Mouse (Mus musculus): ENCODE data around the gene Pdhx.

Pdhx gene

DNA sequence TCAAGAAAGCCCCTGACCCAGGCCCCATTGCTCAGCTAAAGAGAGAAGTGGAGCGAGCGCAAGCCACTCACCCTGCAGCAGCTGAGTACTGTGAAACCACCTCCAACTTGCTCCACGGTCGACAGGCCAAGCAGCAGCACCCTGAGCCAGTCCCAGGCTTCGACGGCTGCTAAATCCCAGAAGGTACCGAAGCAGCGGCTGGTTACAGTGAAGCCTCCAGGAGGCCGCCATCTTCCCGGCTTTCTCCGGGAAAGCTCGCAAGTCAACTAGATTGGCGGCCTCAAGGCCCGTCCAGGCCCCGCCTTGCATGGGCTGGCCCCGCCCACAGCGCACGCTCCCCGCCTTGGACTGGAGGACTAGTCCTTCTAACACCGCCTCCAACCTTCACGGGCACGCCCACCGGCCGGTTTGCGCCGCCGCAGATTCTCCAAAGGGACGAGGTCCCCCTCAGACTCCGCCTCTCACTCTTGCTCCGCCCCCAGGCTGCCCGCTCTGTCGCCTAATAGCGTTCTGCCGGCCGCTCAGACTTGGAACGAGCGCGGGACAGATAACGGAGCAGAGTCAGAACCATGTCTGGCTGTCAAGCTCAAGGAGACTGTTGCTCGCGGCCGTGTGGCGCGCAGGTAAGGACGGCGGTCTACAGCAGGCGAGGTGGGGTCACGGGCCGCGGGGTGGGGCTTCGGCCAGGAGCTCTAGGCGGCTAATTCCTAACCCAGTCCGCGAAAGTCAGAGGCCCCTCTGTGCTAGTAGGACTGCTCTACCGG is at the start of gene Pdhx, which contains the start of gene Apip:
Gene Pdhx (minus strand): TSS at position 295 of the 764 bp plus-strand sequence.
Gene Apip (plus strand): TSS at position 457 of the 764 bp plus-strand sequence.
- peak; percentile 99 for DNase-seq (ENCODE audit: low read depth, low spot score)

DNA sequence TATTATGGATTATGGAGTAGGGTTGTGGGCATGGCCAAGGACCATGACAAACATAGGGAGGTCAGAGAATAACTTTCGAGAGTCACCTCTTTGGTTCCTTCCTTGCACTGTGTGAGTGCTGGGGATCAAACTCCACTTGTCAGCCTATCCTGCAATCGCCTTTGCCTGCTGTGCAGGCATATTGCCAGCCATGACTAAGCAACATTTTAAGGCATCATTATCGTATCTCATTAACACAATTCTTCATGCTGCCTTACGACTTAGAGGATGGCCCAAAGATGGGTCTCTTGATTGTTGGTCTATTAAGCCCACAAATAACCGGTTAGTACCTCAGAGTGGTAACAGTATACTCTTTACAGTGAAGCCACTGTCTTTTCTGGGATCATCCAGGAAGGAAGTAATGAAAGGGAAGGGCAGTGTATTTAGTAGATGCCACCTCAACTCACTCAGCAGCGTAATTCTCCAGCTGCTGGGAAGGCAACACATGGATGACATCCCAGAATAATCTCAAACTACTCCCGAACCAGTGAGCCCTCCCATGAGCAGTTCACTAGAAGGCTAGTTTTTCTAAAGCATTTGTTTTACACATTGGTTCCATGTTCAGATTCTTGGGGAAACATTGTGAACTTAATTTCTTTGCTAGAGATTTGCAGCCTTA is 46.0 kb upstream of the Pdhx start:
- no peak for DNase-seq (ENCODE audit: low read depth, low spot score)

GRCm38 (mm10) chr2:103118324-103119196 is 45.2 kb upstream of the Pdhx start:
- DNase-seq (ENCODE audit: low read depth, low spot score) = no peak

DNA sequence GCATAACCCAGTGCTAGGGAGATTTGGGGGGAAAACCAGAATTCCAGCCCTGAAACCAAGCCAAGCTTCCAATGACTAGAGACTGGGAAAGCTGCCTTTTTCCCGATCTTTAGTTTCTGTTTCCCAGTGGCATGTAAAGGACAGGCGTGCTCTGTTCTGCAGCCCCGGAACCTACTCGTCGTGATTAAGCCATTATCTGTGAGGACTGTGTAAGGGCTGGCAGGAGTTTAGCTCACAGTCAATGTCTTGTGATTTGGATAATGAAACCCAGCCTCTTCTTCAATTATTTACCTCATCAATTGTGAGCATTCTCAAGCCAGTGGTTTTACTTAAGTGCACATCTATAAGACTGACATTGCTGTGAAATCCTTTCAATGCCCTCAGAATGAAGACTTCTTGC is 43.9 kb upstream of the Pdhx start:
- DNase-seq (ENCODE audit: low read depth, low spot score) = no peak

- no peak for DNase-seq (ENCODE audit: low read depth, low spot score)
These were observed 38.4 kb upstream of the Pdhx start for GRCm38 (mm10) chr2:103111669-103112068.

DNA sequence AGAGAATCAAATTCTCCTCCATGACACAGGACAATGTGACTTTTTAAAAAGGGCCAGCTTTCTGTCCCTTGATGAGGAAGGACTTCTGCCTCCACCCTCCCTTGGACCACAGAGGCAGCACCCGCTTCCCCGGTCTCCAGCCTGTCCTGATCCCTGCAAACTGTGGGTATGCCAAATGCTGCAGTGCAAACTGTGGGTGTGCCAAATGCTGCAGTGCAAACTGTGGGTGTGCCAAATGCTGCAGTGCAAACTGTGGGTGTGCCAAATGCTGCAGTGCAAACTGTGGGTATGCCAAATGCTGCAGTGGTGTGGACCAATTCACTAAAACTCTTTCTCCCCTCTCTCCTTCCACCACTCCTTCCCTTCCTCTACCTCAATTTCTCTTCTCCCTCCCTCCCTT is 32.9 kb upstream of the Pdhx start:
- no peak for DNase-seq (ENCODE audit: low read depth, low spot score)

GRCm38 (mm10) chr2:103102595-103102994 is 29.3 kb upstream of the Pdhx start:
- DNase-seq (ENCODE audit: low read depth, low spot score) = no peak

GRCm38 (mm10) chr2:103089521-103089920 is 16.2 kb upstream of the Pdhx start:
- no peak for DNase-seq (ENCODE audit: low read depth, low spot score)

DNA sequence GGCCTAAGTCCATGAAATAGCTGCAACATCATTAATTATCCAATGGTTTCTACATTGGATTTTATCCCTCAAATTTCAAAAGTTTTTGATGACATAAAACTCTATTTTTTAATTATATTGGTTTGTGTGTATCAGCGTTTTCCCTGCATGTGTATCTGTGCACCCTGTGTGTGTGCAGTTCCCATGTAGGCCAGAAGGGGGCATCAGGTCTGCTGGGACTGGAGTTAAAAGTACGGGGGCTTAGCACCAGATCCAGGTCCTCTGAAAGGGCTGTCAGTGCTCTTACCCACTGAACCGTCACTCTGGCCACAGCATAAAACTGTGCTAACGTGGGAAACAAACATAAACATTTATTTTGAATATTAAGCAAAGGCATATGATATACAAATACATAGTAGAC is 14.8 kb upstream of the Pdhx start:
- no peak for DNase-seq (ENCODE audit: low read depth, low spot score)

DNA sequence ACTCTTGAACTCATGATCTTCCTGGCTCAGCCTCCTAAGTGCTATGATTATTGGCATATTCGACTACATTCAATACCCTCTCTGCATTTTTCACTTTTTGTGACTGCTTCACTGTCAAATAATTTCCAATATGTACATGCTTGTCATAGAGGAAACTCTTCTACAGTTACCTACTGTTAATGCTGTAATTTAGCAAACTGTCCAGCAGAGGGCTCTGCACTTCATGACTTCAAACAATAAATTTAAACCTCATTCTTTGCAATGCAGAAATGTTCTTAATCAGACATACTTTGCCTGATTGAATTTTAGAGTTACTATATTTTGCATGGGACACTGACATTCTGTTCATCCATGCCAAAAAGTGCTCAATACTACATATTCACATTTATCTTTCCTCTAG is 13.1 kb upstream of the Pdhx start:
- peak; percentile 35 for DNase-seq (ENCODE audit: low read depth, low spot score)

DNA sequence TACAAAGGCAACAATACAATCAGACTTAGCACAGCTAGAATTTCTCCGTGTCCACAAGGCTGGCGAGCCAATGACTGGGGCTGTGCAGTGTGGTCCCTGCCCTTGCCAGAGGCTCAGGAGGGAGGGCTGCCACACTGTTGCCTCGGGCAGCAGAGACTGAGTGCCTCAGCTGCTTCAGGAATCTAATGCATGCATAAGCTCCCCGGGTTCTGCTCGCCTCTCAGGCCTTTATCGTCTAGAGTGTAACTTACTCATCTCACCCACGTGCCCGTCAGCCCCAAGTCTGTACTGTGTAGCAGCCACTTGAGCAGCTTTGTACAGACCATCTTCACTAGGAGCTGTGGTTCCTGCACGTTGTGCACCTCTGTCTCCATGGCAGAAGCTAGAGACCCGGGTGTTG is 12.3 kb upstream of the Pdhx start:
- no peak for DNase-seq (ENCODE audit: low read depth, low spot score)

- DNase-seq (ENCODE audit: low read depth, low spot score) = peak; percentile 11
These were observed 11.1 kb upstream of the Pdhx start for GRCm38 (mm10) chr2:103084451-103084850.

DNA sequence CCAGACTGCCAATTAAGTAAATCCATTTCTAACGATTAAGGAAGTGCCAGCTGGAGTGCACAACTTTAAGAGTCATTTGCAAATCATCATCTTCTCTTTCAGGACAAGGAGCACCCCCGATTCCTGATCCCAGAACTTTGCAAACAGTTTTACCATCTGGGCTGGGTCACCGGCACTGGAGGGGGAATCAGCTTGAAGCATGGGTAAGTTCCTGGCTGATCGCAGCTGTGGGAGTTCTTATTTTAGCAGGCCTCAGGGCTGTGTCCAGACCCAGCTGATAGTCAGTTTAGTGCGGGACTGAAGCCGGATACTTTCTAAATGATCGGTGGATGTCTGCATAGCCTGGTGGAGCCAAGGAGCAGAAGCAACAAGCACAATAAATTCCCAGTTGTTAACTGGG is 9.5 kb upstream of the Pdhx start:
- DNase-seq (ENCODE audit: low read depth, low spot score) = no peak

DNA sequence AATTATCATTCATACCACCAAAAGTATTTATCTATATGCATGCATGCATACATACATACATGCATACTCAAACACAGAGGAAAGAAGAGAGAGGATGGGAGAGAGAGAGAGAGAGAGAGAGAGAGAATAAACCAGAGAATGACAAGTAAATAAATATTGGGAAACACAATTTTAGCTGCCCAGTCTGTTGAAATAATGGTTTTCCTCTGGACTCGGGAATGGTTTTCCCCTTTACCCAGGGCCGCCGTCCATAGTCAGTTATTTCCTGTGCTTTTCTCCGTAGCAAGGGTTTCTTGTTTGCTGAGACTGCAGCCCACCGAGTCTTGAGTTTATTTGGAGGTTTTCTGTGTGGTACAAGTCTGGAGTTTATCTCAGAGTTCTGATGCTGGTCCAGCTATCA is 8.4 kb upstream of the Pdhx start:
- no peak for DNase-seq (ENCODE audit: low read depth, low spot score)

DNA sequence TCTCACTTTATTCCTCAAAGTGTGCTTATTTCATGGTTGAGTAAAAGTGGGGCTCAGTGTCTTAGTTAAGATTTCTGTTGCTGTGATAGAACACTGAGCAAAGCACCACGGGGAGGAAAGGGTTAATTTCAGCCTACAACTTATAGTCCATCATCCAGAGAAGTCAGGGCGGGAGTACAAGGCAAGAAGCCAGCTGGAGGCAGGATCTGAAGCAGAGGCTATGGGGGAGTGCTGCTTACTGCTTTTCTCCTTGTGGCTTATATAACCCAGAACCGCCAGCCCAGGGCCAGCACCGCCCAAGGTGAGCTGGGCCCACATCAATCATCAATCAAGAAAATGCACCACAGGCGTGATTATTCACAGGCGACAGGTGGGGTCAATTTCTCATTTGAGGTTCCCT is 7.8 kb upstream of the Pdhx start:
- no peak for DNase-seq (ENCODE audit: low read depth, low spot score)

- DNase-seq (ENCODE audit: low read depth, low spot score) = no peak
These were observed 2.7 kb downstream of the Pdhx start for GRCm38 (mm10) chr2:103070586-103070985.

DNA sequence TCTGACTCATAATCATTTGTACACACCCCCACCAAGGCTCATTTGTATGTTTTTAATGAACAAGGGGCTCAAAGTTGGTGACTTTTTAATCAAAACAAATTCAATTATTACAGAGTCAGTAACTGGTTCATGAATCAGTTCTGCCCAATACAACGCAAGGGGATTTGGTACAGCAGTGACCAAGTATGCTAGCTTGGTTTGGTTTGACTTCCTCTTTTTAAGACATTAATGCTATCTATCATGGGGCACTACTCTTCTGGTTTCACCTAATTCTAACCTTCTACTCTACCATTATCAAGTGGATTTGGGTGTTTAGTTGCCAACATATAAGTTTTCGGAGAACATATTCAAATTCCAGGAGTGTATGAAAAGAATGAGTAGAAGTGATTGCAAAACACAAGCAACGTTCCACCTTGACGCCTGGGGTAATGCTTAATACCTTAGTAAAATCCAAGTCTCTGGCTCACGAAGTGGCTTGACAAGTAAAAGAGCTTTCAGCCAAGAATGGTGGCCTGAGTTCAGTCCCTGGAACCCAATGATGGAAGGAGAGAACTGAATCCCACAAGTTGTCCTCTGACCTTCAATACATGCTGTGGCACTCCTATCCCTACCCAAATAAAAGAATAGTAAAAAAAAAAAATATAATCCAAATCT is 3.4 kb downstream of the Pdhx start:
- no peak for DNase-seq (ENCODE audit: low read depth, low spot score)

- no peak for DNase-seq (ENCODE audit: low read depth, low spot score)
These were observed 4.7 kb downstream of the Pdhx start for GRCm38 (mm10) chr2:103068602-103069001.

DNA sequence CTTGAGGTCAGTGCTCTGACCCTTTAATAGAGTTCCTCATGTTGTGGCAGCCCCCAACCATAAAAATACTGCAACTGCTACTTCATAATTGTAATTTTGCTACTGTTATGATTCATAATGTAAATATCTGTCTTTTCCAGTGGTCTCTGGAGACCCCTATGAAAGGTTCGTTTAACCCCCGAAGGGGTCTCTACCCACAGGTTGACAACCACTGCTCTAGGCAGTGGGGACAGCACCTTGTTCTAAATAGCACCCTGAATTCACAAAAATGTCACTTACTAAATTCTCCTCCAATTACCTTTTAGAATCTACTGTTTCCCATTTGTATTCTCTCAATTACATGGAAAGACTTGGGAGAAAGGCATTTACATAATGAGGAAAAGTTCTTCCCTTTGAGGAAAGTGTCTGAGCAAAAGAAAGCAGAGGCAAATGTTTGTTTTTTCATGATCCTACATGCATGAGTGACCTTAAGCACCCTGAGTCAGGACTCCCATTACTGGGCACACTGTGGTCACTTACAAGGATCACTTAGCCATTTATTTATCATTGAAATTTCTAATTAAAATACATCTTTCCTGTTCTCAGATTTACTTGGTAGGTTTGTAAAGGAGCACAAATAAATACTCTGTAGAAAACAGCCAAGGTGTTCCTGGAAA is 5.6 kb downstream of the Pdhx start:
- no peak for DNase-seq (ENCODE audit: low read depth, low spot score)

DNA sequence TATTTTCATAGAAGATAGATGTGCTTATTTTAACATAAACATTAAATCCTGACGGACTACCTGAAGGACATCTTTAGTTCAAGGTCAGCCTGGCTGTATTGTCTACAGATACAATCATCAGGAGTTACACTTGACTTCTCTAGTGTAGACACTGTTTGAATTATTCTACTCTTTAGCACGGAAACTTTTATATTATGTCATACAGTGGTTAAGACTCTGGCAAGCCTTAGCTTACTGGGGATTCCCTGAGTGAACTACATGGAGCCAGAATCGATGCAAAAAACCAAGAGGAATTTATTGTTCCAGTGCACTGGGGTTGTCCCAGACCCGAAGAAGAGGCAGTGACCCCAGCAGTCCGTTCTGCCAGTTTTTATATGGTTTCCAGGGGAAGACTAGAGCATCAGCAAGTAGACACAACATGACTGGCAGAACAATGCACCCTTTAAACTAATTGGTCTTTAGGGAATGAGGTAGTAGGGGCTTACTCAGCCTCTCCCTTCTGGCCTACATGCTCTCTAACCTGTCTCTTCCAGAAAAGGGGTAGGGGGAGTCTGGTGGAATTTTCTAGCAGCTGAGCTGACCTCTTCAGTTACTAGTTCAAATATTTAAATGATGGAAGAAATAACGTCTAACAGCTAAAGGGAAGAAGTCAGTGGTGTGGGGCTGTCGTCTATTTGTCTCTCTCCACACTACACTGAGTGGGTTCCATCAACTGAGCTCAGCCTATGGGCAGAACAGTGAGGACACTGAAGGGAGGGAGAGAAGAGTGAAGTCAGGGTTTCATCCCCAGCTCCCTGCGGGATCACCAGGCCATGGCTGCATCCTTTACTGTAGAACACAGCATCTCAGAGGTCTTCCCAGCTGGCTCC is 6.4 kb downstream of the Pdhx start:
- DNase-seq (ENCODE audit: low read depth, low spot score) = no peak

Data from embryo, embryonic 11.5 days (tissue).